Mouse (Mus musculus) olfactory bulb, adult 2 months (tissue): ENCODE data around the gene Prkcb. TPM values are rescaled to one million over a fixed set of nuclear protein-coding genes. Genes with fewer than 3 reads are reported as not detected.

Source experiments
- H3K27ac ChIP-seq: fragments of 200-500 bp; 2 replicates; pipeline ENCODE4 v1.5.1; 2012; ENCODE audit warnings: low read depth, low read length; ENCODE audit not compliant: insufficient read depth
- H3K4me1 ChIP-seq: fragments of 200-500 bp; 2 replicates; pipeline ENCODE4 v1.6.1; 2012; ENCODE audit warnings: low read length; ENCODE audit not compliant: control insufficient read depth, insufficient read depth
- H3K4me3 ChIP-seq: fragments of 200-500 bp; 2 replicates; pipeline ENCODE4 v1.5.1; 2012; ENCODE audit warnings: mild to moderate bottlenecking, low read depth, low read length, moderate library complexity; ENCODE audit not compliant: insufficient read depth
- CTCF ChIP-seq: fragments of 200-500 bp; IDR thresholded peaks from 2 replicates; pipeline ENCODE4 v1.5.1; 2012; ENCODE audit warnings: low read depth, mild to moderate bottlenecking, low read length, moderate library complexity; ENCODE audit not compliant: insufficient read depth
- POLR2A ChIP-seq: fragments of 200-500 bp; IDR thresholded peaks from 2 replicates; pipeline ENCODE4 v1.6.1; 2012; ENCODE audit warnings: mild to moderate bottlenecking, low read depth, low read length, moderate library complexity; ENCODE audit not compliant: insufficient read depth
- WGBS: fragments of 180-500 bp; shearing (Covaris S2); methylation state at CpG from one replicate; pipeline ENCODE4 v1.1.7; 2018; 5-methylcytosine and 5-hydroxymethylcytosine counted together
- polyA plus RNA-seq: library from polyadenylated mRNA; stranded (reverse); fragments of >200 nt; gene quantifications from 2 replicates; pipeline ENCODE4 v1.2.4, GENCODE M21; 2012; ENCODE audit warnings: low replicate concordance; ENCODE audit not compliant: missing spikeins, insufficient read depth, insufficient read length

Prkcb gene
- polyA plus RNA-seq, 1 experiment: 694 TPM

DNA sequence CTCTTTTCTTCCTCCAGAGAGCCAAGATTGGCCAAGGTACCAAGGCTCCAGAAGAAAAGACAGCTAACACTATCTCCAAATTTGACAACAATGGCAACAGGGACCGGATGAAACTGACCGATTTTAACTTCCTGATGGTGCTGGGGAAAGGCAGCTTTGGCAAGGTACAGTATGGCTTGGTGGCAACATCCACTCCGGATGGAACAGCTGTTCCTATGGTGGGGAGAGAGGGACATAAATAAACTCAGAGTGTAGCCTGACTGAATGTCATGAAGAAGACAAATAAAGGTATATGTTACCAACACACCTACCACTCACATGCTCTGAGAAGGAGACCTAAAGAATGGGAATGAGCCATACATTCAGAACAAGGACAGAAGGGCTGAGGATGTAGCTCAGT, 256.1 kb downstream of the Prkcb start:
- no peak for TF ChIP-seq CTCF
- Histone ChIP-seq H3K4me3 (no peak overlapping the region), H3K4me1 (peaks cover 2% of the 10 kb centered on the region; the same call in 1 of the 2 replicates), H3K27ac (no peak overlapping the region)
- 91% methylated on average over 3 of the region's 3 CpGs for WGBS

DNA sequence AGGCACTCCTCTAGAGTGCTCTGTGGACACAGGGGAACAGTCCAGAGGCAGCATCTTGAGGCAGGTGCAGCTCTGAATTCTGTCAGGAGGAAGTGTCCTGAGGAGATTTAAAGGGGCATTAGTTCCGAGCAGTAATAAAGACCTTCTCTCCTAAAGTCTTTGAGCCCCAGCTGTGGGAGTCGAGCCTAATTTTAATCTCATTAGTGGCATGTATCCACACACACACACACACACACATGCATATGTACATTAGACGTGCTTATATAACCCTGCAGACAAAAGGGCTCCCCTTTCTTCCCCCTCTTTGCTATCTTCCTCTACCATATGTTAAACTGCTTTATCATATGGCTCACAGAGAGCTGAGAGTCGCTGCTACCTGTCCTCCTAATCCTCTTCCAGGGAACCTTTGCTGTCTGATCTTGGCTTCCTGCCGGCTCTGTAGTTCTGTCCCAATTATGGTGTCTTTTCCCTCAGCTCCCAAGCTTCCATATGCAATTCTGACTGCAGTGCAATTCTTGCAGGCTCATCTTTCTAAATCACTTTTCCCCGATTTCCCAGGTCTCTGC, 268.1 kb downstream of the Prkcb start:
- Histone ChIP-seq H3K27ac (no peak overlapping the region), H3K4me1 (peaks cover 4% of the 10 kb centered on the region; the same call in 1 of the 2 replicates), H3K4me3 (no peak overlapping the region)
- 80% methylated on average over 6 of the region's 6 CpGs for WGBS
- TF ChIP-seq POLR2A (no peak), CTCF (no peak)

DNA sequence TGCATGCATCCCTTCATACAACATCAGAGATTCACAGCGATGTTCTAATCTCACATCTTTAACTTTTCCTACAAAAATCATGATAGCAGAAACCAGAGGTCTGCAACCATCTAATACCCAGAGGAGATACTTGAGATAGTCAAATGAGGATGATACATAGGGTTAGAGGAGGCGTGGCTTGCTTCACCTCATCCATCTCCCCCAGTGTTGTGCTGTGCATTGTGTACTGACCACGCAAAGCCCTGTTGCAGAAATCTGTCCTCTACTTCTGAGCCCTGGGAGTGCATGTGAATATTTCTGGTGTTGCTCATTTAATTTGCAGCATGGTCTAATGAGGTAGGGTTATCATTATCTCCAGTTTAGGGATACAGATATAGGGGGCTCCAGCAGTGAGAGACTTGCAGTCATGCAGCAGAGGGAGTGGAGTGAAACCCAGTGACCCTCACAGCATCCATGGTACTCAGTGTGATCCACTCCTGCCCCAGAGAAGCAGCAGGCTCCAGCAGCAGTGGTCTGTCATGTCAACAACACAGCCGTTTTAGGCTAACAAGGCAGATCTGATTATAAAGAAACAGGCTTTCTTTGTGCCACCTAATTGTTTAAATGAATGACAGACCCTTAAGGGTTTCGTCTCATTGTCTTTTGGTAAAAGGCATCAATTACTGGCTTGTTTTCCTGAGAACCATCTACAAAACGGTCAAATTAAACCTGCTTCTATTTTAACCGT, 269.7 kb downstream of the Prkcb start:
- TF ChIP-seq CTCF (no peak), POLR2A (no peak)
- Histone ChIP-seq H3K27ac (no peak overlapping the region), H3K4me1 (peaks cover 2% of the 10 kb centered on the region; the same call in 1 of the 2 replicates), H3K4me3 (no peak overlapping the region)
- 55% methylated on average over 7 of the region's 7 CpGs for WGBS

DNA sequence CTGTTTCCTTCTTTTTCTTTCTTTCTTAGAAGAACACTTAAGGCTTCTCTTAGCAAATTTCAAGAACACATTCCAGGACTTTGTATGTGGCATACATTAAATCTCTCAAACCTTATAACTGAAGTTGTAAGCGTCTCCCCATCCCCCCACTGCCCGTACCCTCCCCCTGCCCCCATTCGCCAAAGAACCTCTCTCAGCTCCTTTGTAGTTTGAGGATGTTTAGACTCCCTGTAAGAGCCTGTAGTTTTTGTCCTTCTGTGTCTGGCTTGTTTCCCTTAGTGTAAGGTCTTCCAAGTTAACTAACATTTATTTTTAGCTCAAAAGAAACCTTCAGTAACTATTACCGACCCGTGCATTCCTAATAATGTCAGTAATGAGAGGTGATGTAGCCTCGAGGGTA, 270.4 kb downstream of the Prkcb start:
- Histone ChIP-seq H3K4me1 (peaks cover 2% of the 10 kb centered on the region; the same call in 1 of the 2 replicates), H3K4me3 (no peak overlapping the region), H3K27ac (no peak overlapping the region)
- WGBS: 19% methylated on average over 6 of the region's 6 CpGs
- no peak for TF ChIP-seq CTCF
- TF ChIP-seq POLR2A: no peak

DNA sequence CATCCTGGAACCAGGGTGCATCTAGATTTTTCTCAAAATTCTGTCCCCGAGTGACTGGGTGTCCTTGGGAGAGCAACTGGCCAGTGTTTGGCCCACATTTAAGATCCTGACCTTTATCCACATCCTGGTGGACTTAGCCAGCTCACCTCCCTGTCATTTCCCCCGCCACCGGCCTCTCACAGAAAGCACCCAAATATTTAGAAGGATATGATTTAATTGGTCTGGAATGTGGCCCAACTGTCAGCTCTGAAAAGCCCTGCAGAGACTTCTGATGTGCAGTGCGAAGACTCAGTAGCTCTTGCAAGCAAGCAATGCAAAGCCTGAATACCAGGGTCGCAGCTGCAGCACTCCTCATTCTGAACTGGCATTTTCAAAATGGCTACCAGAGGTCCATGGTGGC, 274.0 kb downstream of the Prkcb start:
- no peak for TF ChIP-seq POLR2A
- no peak for TF ChIP-seq CTCF
- no peak overlapping the region for H3K27ac ChIP-seq
- peaks cover 2% of the 10 kb centered on the region; the same call in 1 of the 2 replicates for H3K4me1 ChIP-seq
- H3K4me3 ChIP-seq: no peak overlapping the region
- 72% methylated on average over 5 of the region's 5 CpGs for WGBS

DNA sequence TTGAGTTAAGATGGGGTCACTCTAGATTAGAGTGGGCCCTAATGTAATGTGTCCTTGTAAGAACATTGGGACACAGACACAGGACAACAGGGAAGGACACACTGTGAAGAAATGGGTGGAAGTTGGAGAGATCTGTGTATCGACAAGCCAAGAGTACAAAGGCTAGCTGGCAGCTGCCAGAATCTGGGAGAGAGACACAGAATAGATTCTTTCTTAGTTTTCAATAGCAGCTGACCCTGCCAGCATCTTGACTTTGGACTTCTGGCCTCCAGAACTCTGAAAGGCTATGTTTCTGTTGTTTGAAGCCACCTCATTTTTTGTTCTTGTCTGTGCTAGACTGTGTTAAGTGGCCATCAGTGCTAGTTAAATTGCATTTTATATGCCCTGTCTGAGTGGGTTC, 276.8 kb downstream of the Prkcb start:
- H3K4me3 ChIP-seq: no peak overlapping the region
- H3K27ac ChIP-seq: no peak overlapping the region
- H3K4me1 ChIP-seq: no peaks in the 10 kb centered on the region
- WGBS: 78% methylated on average over 1 of the region's 1 CpGs
- TF ChIP-seq POLR2A (no peak), CTCF (no peak)

DNA sequence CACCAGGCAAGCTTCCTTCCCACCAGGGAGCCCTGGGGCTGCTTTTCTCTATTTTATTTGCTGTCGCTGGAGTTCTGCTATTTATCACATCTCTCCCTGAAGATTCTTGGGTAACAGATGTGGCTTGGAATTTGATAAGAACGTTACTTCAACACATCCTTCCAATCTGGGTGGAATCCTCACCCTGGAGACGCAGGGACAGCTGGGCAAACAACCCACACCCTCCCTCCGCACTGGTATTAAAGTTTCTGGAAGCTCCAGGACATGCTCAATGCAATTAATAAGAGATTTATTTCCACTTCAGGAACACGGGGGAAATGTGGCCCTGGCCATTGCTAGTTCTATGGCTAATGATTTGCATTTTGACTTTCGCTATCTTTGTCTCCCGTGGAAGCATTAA, 277.5 kb downstream of the Prkcb start:
- H3K27ac ChIP-seq: no peak overlapping the region
- H3K4me3 ChIP-seq: no peak overlapping the region
- no peaks in the 10 kb centered on the region for H3K4me1 ChIP-seq
- 72% methylated on average over 7 of the region's 7 CpGs for WGBS
- TF ChIP-seq POLR2A (no peak), CTCF (no peak)

DNA sequence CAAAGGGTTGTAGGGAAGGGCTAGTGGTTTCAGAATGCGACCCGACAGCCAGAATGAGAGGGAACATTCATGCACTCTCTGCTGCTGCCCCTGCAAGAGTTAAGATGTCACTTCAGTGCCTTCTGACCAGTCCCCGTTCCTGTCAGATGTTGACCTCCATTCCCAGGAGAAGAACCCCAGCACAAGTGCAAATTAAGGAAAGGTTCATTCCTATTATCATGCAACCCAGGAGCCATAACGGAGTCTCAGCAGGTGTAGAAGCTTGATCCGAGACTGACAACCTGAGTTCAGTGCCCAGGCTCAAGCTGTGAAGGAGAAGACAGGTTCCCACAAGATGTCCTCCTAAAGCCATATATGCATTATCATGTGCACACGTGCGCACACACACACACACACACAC, 280.2 kb downstream of the Prkcb start:
- no peak overlapping the region for H3K27ac ChIP-seq
- WGBS: 90% methylated on average over 7 of the region's 7 CpGs
- TF ChIP-seq CTCF (no peak), POLR2A (no peak)
- no peak overlapping the region for H3K4me3 ChIP-seq
- H3K4me1 ChIP-seq: no peaks in the 10 kb centered on the region

DNA sequence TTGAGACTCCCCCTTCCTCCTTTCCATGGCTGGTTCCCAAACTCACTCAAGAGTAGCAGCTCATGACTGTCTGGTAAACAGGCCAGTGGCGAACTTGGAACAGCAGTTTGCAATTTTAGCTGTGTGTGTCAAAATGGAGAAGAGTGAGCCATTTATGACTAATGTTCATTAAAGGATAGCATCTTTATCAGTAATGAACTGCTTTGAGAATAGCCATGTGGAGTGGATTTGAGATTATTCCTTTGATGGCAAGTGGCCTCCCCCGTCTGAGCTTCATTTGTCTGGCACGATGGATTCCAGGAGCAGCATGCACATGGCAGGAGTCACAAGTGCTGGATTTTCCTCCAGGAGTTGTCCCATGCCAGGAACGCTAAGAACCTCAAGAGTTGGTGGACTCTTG, 281.9 kb downstream of the Prkcb start:
- Histone ChIP-seq H3K27ac (no peak overlapping the region), H3K4me3 (no peak overlapping the region), H3K4me1 (peaks cover 2% of the 10 kb centered on the region; the same call in 1 of the 2 replicates)
- TF ChIP-seq CTCF (no peak), POLR2A (no peak)
- 80% methylated on average over 4 of the region's 4 CpGs for WGBS

DNA sequence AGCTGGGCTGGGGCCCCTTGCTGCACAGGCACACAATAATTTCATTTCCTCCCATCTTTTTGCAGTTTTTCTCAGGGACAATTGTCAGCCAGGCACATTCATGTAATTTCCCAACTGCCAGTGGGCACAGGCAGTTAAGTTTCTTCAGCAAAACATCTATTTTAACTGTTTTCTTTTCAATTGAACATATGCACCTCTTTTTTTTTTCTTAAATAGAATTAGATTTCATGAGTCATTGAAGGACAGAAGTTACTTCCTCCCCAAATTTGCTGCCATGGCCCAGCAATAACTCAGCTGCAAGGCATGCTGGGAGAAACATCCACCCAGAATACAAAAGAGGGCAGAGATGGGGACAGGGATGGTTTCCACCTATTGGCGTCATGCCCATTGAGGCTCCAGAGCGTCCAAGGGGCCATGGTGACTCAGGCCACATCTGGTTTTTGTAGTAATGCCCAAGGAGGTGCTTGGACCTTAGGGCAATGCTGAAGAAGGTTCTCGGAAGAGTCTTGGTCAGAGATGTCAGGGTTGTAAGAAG, 284.6 kb downstream of the Prkcb start:
- Histone ChIP-seq H3K4me1 (peaks cover 4% of the 10 kb centered on the region; the same call in 1 of the 2 replicates), H3K4me3 (no peak overlapping the region), H3K27ac (no peak overlapping the region)
- TF ChIP-seq POLR2A: no peak
- no peak for TF ChIP-seq CTCF
- WGBS: 89% methylated on average over 3 of the region's 3 CpGs
